Mouse (Mus musculus) gastrocnemius, postnatal 36 days (tissue): ENCODE results near the gene Gm17387. TPM values are rescaled to one million over a fixed set of nuclear protein-coding genes. Genes with fewer than 3 reads are reported as not detected.

Experiments
- DNase-seq, 2 experiments: peaks; one replicate each; pipeline ENCODE4 v3.0.0; 2022
- intact Hi-C: fragments of 180-260 bp; cut with DNase I; formaldehyde crosslinking; loops from one replicate; pipeline ENCODE4 v1.15.1; 2025
- total RNA-seq, 2 experiments: library from RNA; stranded (reverse); gene quantifications; 2 replicates each; pipeline ENCODE4 v1.2.3; 2021

Gm17387 gene
- total RNA-seq, 2 experiments from 2014 or later, result not detected

DNA sequence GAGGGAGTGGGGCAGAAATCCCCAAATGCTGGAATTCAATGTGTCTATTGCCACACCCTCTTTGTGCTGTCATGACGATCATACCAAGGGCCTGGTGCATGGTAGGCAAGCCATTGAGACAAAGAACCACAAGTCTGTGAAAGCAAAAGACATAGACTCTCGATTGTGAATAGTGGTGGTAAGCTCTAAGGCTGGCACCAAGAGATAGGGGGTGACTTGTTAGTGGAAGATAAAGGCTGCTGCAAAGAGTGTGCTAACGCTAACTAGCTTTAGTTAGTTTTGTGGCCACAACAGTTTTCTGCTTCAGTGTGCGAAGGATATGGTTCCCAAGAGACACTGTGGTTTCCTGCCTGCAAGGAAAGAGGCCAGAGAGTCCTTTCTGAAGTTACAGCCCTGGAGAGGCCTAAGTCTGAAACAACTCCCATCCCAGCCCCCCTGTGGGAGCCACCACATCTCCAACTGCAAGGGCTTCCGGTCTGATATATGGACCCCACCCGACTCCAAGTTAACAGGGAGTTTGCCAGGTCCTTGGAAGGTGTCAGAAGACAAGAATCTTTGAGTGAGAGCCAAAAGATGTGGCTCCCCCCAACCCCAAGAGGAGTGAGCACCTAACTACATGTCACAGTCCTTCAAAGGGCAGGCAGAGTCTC lies 18.1 kb downstream of the Gm17387 start:
- intact Hi-C loops, result loop anchor here (2.0 to 5.0 kb wide), 4 partner anchors 38 to 205 kb away; partner anchors contain the start of genes Gm45717 and Ifitm2
- DNase-seq, result no peak

DNA sequence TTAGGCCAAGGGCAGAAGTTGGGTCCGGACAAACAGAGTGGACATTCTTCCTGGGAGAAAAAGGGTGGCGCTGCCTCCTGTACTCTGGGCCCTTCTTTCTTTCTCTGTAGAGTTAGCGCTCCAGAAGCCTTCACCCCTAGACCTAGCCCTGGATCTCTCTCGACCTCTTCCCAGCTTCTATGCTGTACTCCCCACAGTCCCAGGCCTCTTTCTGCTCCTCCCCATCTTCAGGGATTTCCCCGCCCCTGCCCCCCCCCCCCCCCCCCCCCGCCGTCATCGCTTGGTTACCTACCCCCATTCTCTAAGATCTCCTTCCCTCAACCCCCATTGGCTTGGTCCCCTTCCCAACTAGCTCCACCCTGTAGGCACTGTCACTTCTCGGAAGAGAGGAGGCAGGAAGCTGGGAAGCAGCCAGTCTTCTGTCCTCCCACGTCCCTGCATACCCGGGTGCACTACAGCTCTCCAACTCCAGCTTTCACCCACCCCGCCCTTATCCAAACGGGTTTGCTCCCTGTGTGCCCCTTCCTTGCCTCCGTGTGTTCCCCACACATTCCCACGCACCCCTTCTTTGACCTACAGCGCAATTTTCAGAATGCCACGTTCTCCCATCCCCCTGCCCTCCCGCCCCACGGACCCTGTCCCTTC lies 18.8 kb downstream of the Gm17387 start:
- intact Hi-C loops, result loop anchor here (2.0 to 5.0 kb wide), 4 partner anchors 39 to 205 kb away; partner anchors contain the start of genes Gm45717 and Ifitm2

GRCm38 (mm10) chr7:141048226-141049218 lies 19.6 kb downstream of the Gm17387 start:
- peak; percentile 90 to 91 for DNase-seq
- intact Hi-C loops, result loop anchor here (5.0 kb wide), 2 partner anchors 91 to 206 kb away; partner anchors contain the start of genes Gm45717 and Ifitm2

More for the DNA sequence above, 18.8 kb downstream of the Gm17387 start:
- peak; percentile 71 to 84 for DNase-seq

- DNase-seq, result no peak
- intact Hi-C loops, result loop anchor here (5.0 kb wide), 2 partner anchors 92 to 207 kb away; partner anchors contain the start of genes Gm45717 and Ifitm2
These were observed 20.4 kb downstream of the Gm17387 start for GRCm38 (mm10) chr7:141049326-141049725.

DNA sequence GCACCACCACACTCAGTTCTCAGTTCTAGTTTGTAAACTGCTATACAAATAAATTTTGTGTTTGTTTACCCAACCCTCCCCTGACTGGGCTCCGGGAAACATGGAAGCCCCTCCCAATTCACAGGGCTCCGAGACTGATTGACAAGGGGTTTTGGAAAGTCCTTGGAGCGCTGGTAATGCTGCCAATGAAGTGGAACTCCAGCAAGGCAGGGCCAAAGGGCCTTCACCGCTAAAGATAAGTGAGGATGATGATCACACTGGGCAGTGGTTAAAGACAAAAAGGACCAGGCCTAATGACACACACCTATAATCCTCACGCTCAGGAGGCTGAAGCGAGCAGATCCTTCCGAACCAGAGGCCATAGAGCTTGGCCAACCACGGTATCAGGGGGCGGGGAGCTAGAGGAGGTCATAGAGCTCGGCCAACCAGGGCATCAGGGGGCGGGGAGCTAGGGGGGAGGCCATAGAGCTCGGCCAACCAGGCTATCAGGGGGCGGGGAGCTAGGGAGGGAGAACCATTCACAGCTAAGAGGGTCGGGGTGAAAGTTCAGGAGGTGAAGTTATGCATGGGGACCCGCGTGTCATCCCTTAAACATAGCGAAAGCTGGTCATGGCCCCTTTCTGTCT lies 22.2 kb downstream of the Gm17387 start:
- no peak for DNase-seq
- intact Hi-C loops, result no loop called here

DNA sequence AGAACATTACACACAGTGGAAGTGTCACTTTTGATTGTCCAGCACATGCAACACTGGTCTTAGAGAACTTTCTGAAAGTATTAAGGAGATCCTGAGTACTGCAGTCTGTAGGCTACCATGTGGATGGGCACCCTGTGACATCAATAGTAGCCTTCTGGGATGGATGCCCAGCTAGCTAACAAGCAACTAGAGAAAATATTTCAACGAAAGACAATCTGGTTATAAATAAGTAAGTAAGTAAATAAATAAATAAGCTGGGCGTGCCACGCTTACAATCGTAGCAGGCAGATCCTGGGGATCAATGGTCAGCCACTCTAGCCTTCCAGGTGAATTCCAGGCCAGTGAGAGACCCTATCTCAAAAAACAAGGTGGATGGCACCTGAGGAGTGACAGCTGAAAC lies 23.1 kb downstream of the Gm17387 start:
- DNase-seq, result no peak
- intact Hi-C loops, result no loop called here

- intact Hi-C loops, result no loop called here
- no peak for DNase-seq
These were observed 23.5 kb downstream of the Gm17387 start for GRCm38 (mm10) chr7:141052421-141052820.

DNA sequence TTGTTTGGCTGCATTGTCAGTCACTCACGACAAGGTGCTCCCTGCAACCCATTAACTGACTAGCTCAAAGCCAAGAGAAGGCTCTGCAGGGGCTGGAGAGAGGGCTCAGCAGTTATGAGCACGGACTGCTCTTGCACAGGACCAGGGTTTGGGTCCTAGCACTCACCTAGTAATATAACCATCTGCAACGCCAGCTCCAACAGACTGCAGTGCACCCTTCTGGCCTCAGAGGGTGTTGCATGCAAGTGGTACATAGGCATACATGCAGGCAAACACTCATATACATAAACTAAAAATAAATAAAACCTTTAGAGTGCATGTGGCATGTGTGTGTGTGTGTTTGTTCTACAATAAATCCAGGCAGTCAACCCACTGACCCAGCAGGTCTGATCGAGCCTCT lies 26.9 kb downstream of the Gm17387 start:
- DNase-seq, result no peak

GRCm38 (mm10) chr7:141056976-141057375 lies 28.0 kb downstream of the Gm17387 start:
- no peak for DNase-seq
- intact Hi-C loops, result no loop called here

More for the DNA sequence above, 26.9 kb downstream of the Gm17387 start:
- intact Hi-C loops, result no loop called here

GRCm38 (mm10) chr7:141057541-141057940 lies 28.6 kb downstream of the Gm17387 start:
- intact Hi-C loops, result no loop called here
- no peak for DNase-seq

GRCm38 (mm10) chr7:141058601-141059341 lies 29.8 kb downstream of the Gm17387 start:
- intact Hi-C loops, result no loop called here

DNA sequence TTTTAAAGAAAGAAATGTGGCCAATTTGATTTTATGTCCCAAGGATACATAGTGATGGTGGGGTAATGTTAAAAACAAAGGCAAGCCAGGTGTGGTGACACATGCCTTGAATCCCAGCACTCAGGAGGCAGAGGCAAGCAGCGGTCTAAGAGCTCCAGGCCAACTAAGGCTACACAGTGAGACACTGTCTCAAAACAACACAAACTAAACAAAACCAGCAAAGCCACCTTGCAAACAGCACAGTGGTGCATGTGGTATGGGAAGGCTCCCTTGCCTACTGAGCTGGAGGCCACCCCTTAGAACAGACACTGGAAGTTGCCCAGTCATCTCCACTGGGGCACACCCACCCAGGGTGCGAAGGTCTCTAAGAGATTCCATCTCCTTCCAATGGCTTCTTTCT lies 31.0 kb downstream of the Gm17387 start:
- intact Hi-C loops, result no loop called here
- no peak for DNase-seq

More at GRCm38 (mm10) chr7:141058601-141059341, 29.8 kb downstream of the Gm17387 start:
- DNase-seq, result no peak

DNA sequence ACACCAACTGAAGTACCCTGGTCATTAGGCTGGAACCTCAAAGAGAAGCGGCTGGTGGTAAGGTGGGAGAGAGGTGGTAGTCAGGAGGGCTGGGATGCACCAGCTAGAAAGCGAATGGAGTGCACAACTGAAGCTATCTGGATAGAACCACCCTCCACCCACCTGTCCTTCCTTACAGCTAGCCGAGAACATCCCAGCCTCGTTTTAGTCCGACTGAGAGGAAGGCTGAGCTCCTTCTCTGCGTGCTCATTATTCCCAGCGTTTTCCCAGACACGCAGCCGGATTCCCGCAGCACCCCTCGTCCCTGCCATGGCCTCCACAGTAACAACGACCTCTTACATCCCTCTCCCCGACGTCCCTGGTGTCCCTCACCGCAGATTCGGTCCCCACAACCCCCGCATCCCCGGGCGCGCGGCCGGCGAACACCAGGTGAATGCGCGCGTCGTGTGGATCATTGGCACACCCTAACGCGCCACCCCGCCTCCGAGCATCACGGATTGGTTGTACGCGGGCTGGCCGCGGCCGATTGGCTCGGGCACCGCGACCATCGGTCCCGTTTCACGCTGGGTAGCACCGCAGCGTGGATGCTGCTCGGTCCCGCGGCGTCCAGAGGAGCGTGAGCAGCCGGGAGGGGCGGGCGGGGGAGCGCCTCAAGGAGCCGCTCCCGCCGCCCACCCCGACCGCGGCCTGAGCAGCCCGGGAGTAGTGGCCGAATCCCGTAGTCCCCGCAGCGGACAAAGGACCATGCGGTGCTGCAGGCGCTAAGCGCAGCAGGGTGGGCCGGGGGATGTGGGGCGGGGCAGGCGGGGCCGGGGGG lies 31.7 kb downstream of the Gm17387 start, which contains the start of gene B4galnt4:
B4galnt4 (plus strand) TSS at position 679 of the 817 bp plus-strand sequence.
- intact Hi-C loops, result no loop called here
- DNase-seq, result peak in 1 of 2 experiments; percentile 50

- intact Hi-C loops, result no loop called here
These were observed 32.4 kb downstream of the Gm17387 start for GRCm38 (mm10) chr7:141061269-141061692.

GRCm38 (mm10) chr7:141062525-141062924 lies 33.6 kb downstream of the Gm17387 start:
- intact Hi-C loops, result no loop called here
- no peak for DNase-seq

More at GRCm38 (mm10) chr7:141061269-141061692, 32.4 kb downstream of the Gm17387 start:
- no peak for DNase-seq

- DNase-seq, result no peak
- intact Hi-C loops, result no loop called here
These were observed 34.4 kb downstream of the Gm17387 start for GRCm38 (mm10) chr7:141063353-141063752.

DNA sequence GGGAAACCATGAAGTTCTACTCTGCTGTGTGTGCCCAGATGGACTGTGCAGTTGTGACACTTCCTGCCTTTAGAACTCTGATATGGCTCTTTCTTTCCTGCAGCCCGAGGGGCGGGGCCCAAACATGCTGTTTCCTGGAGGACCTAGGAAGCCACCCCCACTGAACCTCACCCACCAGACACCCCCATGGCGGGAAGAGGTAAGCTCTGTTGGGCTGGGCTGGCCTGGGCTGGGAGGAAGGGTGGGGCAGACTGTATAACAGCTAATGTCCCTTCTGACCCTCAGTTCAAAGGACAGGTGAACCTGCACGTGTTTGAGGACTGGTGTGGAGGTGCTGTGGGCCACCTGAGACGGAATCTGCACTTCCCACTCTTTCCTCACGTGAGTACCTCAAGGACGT lies 35.2 kb downstream of the Gm17387 start:
- intact Hi-C loops, result no loop called here

DNA sequence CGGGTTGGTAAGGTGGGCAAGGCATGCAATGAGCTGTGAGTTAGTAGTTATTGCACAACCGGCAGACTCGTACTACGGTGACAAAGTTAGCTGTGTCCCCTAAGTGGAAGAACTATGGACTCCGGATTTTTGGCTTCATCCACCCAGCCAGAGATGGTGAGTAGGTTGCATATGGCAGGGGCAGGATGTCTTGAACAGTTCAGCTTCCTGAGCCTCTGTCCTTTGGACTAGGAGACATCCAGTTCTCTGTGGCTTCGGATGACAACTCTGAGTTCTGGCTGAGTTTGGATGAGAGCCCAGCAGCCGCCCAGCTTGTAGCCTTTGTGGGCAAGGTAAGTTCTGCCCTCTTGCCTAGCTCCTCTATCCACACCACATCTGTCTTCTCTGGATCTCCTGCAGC lies 35.6 kb downstream of the Gm17387 start:
- intact Hi-C loops, result no loop called here
- DNase-seq, result no peak

More for the DNA sequence above, 35.2 kb downstream of the Gm17387 start:
- no peak for DNase-seq
